Mouse (Mus musculus): Measurements from ENCODE around the gene Tpp2. TPM values are rescaled to one million over a fixed set of nuclear protein-coding genes. Genes with fewer than 3 reads are reported as not detected.

Tpp2 gene
- polyA plus RNA-seq, 1 experiment from 2014 or later, result 72.0 TPM

- 79% methylated on average over 3 of the region's 3 CpGs for WGBS
- DNase-seq (ENCODE audit: low spot score, missing footprints), result no peak
- H3K36me3 ChIP-seq (ENCODE audit: control insufficient read depth, insufficient read depth, low read length), result peaks cover 3% of the 10 kb centered on the region; the same call in 1 of the 2 replicates
- H3K9me3 ChIP-seq (ENCODE audit: control insufficient read depth, low read length), result no peaks in the 10 kb centered on the region
- no peak for ATAC-seq (ENCODE audit: low FRiP score)
- H3K9ac ChIP-seq (ENCODE audit: low read length), result no peak overlapping the region
- H3K27ac ChIP-seq (ENCODE audit: low read depth, low read length), result no peak overlapping the region
- H3K4me3 ChIP-seq (ENCODE audit: low read depth, low read length), result no peak overlapping the region
- H3K27me3 ChIP-seq (ENCODE audit: control insufficient read depth, insufficient read depth, low read length), result no peaks in the 10 kb centered on the region
- H3K4me2 ChIP-seq, result no peak overlapping the region
- no peaks in the 10 kb centered on the region for H3K4me1 ChIP-seq (ENCODE audit: control insufficient read depth, insufficient read depth, low read length)
Observed at GRCm38 (mm10) chr1:43971089-43971488, 37.6 kb downstream of the Tpp2 start.

DNA sequence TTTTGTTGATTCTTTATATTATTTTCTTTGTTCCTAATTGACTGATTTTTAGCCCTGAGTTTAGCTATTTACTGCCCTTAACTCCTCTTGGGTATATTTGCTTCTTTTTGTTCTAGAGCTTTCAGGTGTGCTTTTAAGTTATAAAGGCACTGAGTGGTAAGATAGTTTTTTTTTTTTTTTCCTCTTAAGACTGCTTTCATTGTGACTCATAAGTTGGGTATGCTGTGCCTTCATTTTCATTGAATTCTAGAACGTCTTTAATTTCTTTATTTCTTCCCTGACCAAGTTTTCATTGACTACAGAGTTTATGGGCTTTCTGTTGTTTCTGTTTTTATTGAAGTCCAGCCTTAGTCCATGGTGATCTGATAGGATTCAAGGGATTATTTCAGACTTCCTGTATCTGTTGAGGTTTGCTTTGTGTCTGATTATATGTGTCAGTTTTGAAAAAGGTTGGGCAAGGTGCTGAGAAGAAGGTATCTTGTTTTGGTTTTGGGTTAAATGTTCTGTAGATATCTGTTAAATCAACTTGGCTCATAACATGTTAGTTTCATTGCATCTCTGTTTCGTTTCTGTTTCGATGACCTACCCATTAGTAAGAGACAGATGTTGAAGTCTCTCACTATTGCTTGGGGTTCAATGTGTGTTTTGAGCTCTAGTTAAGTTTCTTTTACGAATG lies 63.6 kb downstream of the Tpp2 start:
- H3K27me3 ChIP-seq (ENCODE audit: control insufficient read depth, insufficient read depth, low read length), result no peaks in the 10 kb centered on the region
- no peak overlapping the region for H3K9ac ChIP-seq (ENCODE audit: low read length)
- H3K9me3 ChIP-seq (ENCODE audit: control insufficient read depth, low read length), result no peaks in the 10 kb centered on the region
- no peaks in the 10 kb centered on the region for H3K4me1 ChIP-seq (ENCODE audit: control insufficient read depth, insufficient read depth, low read length)
- no peak for DNase-seq (ENCODE audit: low spot score, missing footprints)
- no peak overlapping the region for H3K4me3 ChIP-seq (ENCODE audit: low read depth, low read length)
- H3K36me3 ChIP-seq (ENCODE audit: control insufficient read depth, insufficient read depth, low read length), result peaks cover 18% of the 10 kb centered on the region; the same call in 1 of the 2 replicates
- ATAC-seq (ENCODE audit: low FRiP score), result no peak
- 95% methylated on average over 4 of the region's 4 CpGs for WGBS
- H3K4me2 ChIP-seq, result no peak overlapping the region
- H3K27ac ChIP-seq (ENCODE audit: low read depth, low read length), result no peak overlapping the region

DNA sequence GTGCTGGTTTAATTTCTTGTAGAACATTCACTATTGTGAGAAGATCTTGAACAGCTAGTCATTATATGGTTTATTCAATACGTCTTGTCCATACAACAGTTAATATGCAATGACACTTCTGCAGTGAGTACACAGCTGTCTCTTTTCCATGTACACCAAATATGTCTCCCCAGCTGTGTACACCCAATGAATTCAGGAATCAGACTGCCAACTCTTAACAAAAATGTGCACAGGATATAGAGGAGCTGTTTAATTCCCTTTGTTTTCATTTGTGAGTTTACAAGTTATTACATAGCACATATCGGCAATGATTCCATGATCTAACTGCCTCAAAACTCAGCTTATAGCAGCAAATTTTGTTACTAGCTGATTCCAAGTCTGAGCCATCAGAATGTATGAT lies 71.1 kb downstream of the Tpp2 start:
- no peaks in the 10 kb centered on the region for H3K27me3 ChIP-seq (ENCODE audit: control insufficient read depth, insufficient read depth, low read length)
- no peaks in the 10 kb centered on the region for H3K9me3 ChIP-seq (ENCODE audit: control insufficient read depth, low read length)
- peak; percentile 57 for DNase-seq (ENCODE audit: low spot score, missing footprints)
- no peak overlapping the region for H3K9ac ChIP-seq (ENCODE audit: low read length)
- H3K4me3 ChIP-seq (ENCODE audit: low read depth, low read length), result no peak overlapping the region
- H3K4me1 ChIP-seq (ENCODE audit: control insufficient read depth, insufficient read depth, low read length), result no peaks in the 10 kb centered on the region
- no peak for ATAC-seq (ENCODE audit: low FRiP score)
- no peak overlapping the region for H3K4me2 ChIP-seq
- H3K27ac ChIP-seq (ENCODE audit: low read depth, low read length), result no peak overlapping the region
- WGBS, result 97% methylated on average over 2 of the region's 2 CpGs
- no peaks in the 10 kb centered on the region for H3K36me3 ChIP-seq (ENCODE audit: control insufficient read depth, insufficient read depth, low read length)

- DNase-seq (ENCODE audit: low spot score, missing footprints), result no peak
- no peak for ATAC-seq (ENCODE audit: low FRiP score)
- Histone ChIP-seq H3K36me3 (ENCODE audit: control insufficient read depth, insufficient read depth, low read length) (no peaks in the 10 kb centered on the region), H3K4me2 (no peak overlapping the region), H3K9ac (ENCODE audit: low read length) (no peak overlapping the region), H3K9me3 (ENCODE audit: control insufficient read depth, low read length) (no peaks in the 10 kb centered on the region), H3K27me3 (ENCODE audit: control insufficient read depth, insufficient read depth, low read length) (no peaks in the 10 kb centered on the region), H3K4me3 (ENCODE audit: low read depth, low read length) (no peak overlapping the region), H3K4me1 (ENCODE audit: control insufficient read depth, insufficient read depth, low read length) (no peaks in the 10 kb centered on the region), H3K27ac (ENCODE audit: low read depth, low read length) (no peak overlapping the region)
- WGBS, result 78% methylated on average over 2 of the region's 2 CpGs
Observed at GRCm38 (mm10) chr1:44015556-44015955, 82.1 kb downstream of the Tpp2 start.

DNA sequence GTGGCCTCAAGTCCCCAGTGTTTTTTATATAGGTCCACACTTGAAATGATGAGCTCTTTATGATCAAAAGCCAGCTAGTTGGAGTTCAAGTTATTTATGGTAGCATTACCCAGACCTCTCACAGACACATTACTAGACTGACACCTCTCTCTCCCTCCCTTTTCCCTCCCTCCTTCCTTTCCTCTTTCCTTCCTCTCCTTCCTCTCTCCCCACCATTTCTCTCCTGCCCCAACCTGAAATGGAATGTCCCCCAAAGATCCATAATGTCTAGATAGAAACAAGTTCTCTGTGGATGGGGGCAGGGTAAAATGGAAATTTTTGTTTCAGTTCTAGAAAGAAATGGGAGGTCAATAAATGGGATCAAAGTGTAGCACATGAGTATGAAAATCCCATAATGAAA lies 86.5 kb downstream of the Tpp2 start, which contains the start of gene Mettl21c:
Mettl21c (minus strand) TSS at position 101 of the 400 bp plus-strand sequence.
- Histone ChIP-seq H3K9ac (ENCODE audit: low read length) (no peak within 1 kb of the TSS), H3K9me3 (ENCODE audit: control insufficient read depth, low read length) (no peaks in the 10 kb centered on the region), H3K4me1 (ENCODE audit: control insufficient read depth, insufficient read depth, low read length) (no peaks in the 10 kb centered on the region), H3K27me3 (ENCODE audit: control insufficient read depth, insufficient read depth, low read length) (no peaks in the 10 kb centered on the region), H3K4me3 (ENCODE audit: low read depth, low read length) (no peak within 1 kb of the TSS), H3K4me2 (no peak within 1 kb of the TSS), H3K36me3 (ENCODE audit: control insufficient read depth, insufficient read depth, low read length) (no peaks in the 10 kb centered on the region), H3K27ac (ENCODE audit: low read depth, low read length) (no peak within 1 kb of the TSS)
- ATAC-seq (ENCODE audit: low FRiP score), result no peak
- no peak for DNase-seq (ENCODE audit: low spot score, missing footprints)

DNA sequence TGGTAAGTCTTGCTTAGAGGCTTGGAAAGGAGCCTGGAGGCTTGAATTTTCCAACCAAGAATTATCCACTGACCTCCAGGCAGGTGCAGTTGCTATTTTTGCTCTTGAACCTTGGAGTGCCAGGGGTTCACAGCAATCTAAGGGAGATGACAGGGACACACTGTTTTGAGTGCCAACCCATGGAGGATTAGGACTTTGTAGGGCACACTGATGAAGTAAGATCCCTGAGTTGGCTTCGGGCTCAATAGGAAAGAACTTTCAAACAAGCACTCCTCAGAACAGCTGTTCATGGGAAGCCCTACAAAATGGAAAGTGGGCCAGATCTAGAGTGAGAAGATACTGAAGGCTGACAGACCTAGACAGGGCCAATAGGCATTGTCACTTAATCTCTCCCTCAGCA lies 89.2 kb downstream of the Tpp2 start:
- WGBS, result 96% methylated on average over 1 of the region's 1 CpGs
- Histone ChIP-seq H3K27me3 (ENCODE audit: control insufficient read depth, insufficient read depth, low read length) (no peaks in the 10 kb centered on the region), H3K4me1 (ENCODE audit: control insufficient read depth, insufficient read depth, low read length) (no peaks in the 10 kb centered on the region), H3K9ac (ENCODE audit: low read length) (no peak overlapping the region), H3K36me3 (ENCODE audit: control insufficient read depth, insufficient read depth, low read length) (no peaks in the 10 kb centered on the region), H3K27ac (ENCODE audit: low read depth, low read length) (no peak overlapping the region), H3K4me2 (no peak overlapping the region), H3K4me3 (ENCODE audit: low read depth, low read length) (no peak overlapping the region), H3K9me3 (ENCODE audit: control insufficient read depth, low read length) (no peaks in the 10 kb centered on the region)
- DNase-seq (ENCODE audit: low spot score, missing footprints) (no peak), ATAC-seq (ENCODE audit: low FRiP score) (no peak)

GRCm38 (mm10) chr1:44027651-44028050 lies 94.2 kb downstream of the Tpp2 start:
- ATAC-seq (ENCODE audit: low FRiP score) (no peak), DNase-seq (ENCODE audit: low spot score, missing footprints) (no peak)
- Histone ChIP-seq H3K27me3 (ENCODE audit: control insufficient read depth, insufficient read depth, low read length) (no peaks in the 10 kb centered on the region), H3K4me2 (no peak overlapping the region), H3K4me1 (ENCODE audit: control insufficient read depth, insufficient read depth, low read length) (no peaks in the 10 kb centered on the region), H3K36me3 (ENCODE audit: control insufficient read depth, insufficient read depth, low read length) (no peaks in the 10 kb centered on the region), H3K9me3 (ENCODE audit: control insufficient read depth, low read length) (no peaks in the 10 kb centered on the region), H3K4me3 (ENCODE audit: low read depth, low read length) (no peak overlapping the region), H3K27ac (ENCODE audit: low read depth, low read length) (no peak overlapping the region), H3K9ac (ENCODE audit: low read length) (no peak overlapping the region)
- 83% methylated on average over 1 of the region's 1 CpGs for WGBS

GRCm38 (mm10) chr1:44032213-44032612 lies 98.8 kb downstream of the Tpp2 start:
- no peak for ATAC-seq (ENCODE audit: low FRiP score)
- no peak overlapping the region for H3K9ac ChIP-seq (ENCODE audit: low read length)
- H3K27ac ChIP-seq (ENCODE audit: low read depth, low read length), result no peak overlapping the region
- WGBS, result 73% methylated on average over 2 of the region's 2 CpGs
- DNase-seq (ENCODE audit: low spot score, missing footprints), result no peak
- H3K27me3 ChIP-seq (ENCODE audit: control insufficient read depth, insufficient read depth, low read length), result no peaks in the 10 kb centered on the region
- no peaks in the 10 kb centered on the region for H3K4me1 ChIP-seq (ENCODE audit: control insufficient read depth, insufficient read depth, low read length)
- H3K4me2 ChIP-seq, result no peak overlapping the region
- H3K36me3 ChIP-seq (ENCODE audit: control insufficient read depth, insufficient read depth, low read length), result no peaks in the 10 kb centered on the region
- H3K4me3 ChIP-seq (ENCODE audit: low read depth, low read length), result no peak overlapping the region
- no peaks in the 10 kb centered on the region for H3K9me3 ChIP-seq (ENCODE audit: control insufficient read depth, low read length)

DNA sequence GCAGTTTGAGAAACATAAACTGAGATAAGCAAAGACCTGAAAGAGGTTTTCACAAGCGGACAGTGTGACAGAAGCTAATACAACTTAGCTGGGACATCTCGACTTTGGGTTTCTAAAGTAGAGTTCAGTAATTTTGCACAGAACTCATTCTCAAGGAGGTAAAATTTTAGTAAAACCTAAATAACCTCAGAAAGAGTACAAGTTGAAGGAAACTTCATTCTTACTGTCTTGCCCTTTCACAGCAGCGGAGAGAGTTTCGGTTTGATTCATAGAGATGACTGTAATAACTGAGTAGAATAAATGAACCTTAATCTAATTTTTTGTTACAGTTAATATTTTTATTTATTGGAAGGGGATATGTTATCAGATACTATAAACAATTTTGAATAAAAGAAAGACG lies 99.5 kb downstream of the Tpp2 start:
- no peaks in the 10 kb centered on the region for H3K36me3 ChIP-seq (ENCODE audit: control insufficient read depth, insufficient read depth, low read length)
- no peaks in the 10 kb centered on the region for H3K27me3 ChIP-seq (ENCODE audit: control insufficient read depth, insufficient read depth, low read length)
- no peak for ATAC-seq (ENCODE audit: low FRiP score)
- no peak overlapping the region for H3K4me3 ChIP-seq (ENCODE audit: low read depth, low read length)
- no peak overlapping the region for H3K9ac ChIP-seq (ENCODE audit: low read length)
- H3K4me1 ChIP-seq (ENCODE audit: control insufficient read depth, insufficient read depth, low read length), result no peaks in the 10 kb centered on the region
- H3K9me3 ChIP-seq (ENCODE audit: control insufficient read depth, low read length), result no peaks in the 10 kb centered on the region
- H3K4me2 ChIP-seq, result no peak overlapping the region
- 87% methylated on average over 5 of the region's 5 CpGs for WGBS
- H3K27ac ChIP-seq (ENCODE audit: low read depth, low read length), result no peak overlapping the region
- DNase-seq (ENCODE audit: low spot score, missing footprints), result no peak
